Mouse (Mus musculus) left cerebral cortex, postnatal 25 days (tissue): Measurements from ENCODE around the gene Dapk3. TPM values are rescaled to one million over a fixed set of nuclear protein-coding genes. Genes with fewer than 3 reads are reported as not detected.
"Not testable (repeated sequence)": the region's sequence is repeated elsewhere in the genome, so short reads cannot be mapped to it uniquely, and the experiment has no call there.

ENCODE experiments used
- DNase-seq, 2 experiments: peaks; one replicate each; pipeline ENCODE4 v3.0.0; 2022; ENCODE audit warnings: low spot score in 2 of 2, mixed read lengths in 1 of 2
- intact Hi-C: fragments of 180-260 bp; cut with DNase I; formaldehyde crosslinking; loops from one replicate; pipeline ENCODE4 v1.15.1; 2025
- total RNA-seq, 2 experiments: library from RNA; stranded (reverse); gene quantifications; 2 replicates each; pipeline ENCODE4 v1.2.3; 2021

The Dapk3 gene
- total RNA-seq, 2 experiments from 2014 or later = 71.3 to 77.7 TPM

DNA sequence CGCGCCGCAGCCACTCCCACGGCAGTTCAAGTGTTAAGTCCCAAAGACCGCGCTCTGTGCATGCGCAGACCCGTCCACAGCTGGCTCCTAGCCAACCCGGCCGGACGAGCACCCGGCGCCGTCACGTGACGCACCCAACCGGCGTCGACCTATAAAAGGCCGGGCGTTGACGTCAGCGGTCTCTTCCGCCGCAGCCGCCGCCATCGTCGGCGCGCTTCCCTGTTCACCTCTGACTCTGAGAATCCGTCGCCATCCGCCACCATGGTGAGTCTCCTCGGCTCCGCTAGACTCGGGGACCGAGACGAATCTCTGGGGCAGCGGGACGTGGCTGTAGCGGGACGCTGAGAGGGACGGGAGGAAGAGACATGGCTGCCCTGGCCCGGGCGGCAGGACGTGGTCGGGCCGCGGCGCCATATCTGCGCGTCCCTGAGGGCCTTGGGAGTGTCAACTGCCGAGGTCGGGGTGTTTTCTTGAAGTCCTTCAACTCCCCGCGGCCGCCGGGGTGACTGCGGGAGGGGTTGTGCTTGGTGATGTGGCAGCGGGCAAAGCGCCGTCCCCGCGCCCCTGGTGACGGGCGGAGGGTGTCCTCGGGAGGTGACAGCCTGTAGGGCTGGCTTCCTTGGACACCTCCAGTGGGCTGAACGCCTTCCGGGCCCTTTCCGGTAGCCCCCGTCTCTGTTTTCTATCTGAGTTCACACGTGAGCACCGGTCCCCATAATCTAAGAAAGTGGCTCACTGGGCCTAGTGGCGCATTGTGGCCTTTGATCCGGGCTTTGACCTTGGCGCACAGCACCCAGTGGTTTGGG is 6.1 kb upstream of the Dapk3 start, which contains the start of gene Eef2:
Gene Eef2 (plus strand): TSS at position 166 of the 806 bp plus-strand sequence.
- DNase-seq = peak; percentile 98 to 100
- intact Hi-C loops = loop anchor here (2.0 kb wide), 1 partner anchor 40 kb away; no protein-coding TSS in a partner anchor

DNA sequence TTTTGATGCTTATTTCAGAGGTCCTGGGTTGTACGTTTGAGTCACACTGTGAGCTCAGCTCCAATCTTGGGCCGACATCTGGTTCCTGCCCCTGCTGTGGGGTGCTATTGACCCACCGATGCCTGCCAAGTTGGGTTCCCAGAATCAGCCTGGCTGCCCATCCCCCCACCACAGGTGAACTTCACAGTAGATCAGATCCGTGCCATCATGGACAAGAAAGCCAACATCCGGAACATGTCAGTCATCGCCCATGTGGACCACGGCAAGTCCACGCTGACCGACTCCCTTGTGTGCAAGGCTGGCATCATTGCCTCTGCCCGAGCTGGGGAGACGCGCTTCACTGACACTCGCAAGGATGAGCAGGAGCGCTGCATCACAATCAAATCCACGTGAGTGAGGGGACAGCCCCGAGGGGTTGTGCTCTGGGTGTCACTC is 5.3 kb upstream of the Dapk3 start:
- intact Hi-C loops = loop anchor here (2.0 kb wide), 1 partner anchor 41 kb away; no protein-coding TSS in a partner anchor
- DNase-seq = peak in 1 of 2 experiments; percentile 37

DNA sequence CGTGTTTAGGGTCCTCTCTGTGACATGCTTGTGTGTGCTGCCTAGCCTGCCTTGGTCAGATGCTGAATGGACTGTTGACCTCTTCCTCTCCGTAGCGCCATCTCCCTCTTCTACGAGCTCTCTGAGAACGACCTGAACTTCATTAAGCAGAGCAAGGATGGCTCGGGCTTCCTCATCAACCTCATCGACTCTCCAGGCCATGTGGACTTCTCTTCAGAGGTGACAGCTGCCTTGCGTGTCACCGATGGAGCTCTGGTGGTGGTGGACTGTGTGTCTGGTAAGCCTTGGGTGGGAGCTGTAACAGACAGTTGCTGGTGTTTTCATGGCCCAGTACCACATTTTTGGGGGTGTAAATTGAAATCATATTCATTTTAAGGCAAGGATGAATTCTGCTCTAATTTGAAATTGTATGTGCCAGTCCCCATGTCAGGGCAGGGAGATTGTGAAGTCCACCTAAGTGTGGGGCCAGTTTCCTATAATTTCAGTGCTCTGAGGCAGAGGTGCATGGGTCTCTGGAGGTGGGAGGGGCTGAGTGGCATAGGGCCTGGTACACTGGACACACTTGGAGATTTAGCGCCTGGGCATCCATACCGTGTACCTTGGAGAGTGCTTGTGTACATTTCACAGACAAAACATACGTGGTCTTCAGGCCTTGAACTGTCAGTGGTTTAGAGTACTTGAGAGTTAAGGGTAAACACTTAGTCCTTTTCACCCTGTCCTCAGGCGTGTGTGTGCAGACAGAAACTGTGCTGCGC is 4.7 kb upstream of the Dapk3 start:
- intact Hi-C loops = loop anchor here (2.0 kb wide), 1 partner anchor 41 kb away; no protein-coding TSS in a partner anchor

DNA sequence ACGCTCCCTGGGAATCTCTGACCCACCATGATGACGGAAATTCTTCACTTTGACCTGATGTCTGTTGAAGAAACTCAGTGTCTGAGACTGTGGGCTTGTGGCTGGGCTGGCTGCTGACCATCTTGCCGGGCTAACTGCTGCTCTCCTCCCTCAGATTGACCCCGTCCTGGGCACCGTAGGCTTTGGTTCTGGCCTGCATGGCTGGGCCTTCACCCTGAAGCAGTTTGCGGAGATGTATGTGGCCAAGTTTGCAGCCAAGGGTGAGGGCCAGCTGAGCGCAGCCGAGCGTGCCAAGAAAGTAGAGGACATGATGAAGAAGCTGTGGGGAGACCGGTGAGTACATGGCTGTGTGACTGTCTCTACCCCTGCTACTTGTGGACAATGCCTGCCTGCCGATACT is 3.9 kb upstream of the Dapk3 start:
- no peak for DNase-seq
- intact Hi-C loops = no loop called here

More for the DNA sequence above, 4.7 kb upstream of the Dapk3 start:
- no peak for DNase-seq

DNA sequence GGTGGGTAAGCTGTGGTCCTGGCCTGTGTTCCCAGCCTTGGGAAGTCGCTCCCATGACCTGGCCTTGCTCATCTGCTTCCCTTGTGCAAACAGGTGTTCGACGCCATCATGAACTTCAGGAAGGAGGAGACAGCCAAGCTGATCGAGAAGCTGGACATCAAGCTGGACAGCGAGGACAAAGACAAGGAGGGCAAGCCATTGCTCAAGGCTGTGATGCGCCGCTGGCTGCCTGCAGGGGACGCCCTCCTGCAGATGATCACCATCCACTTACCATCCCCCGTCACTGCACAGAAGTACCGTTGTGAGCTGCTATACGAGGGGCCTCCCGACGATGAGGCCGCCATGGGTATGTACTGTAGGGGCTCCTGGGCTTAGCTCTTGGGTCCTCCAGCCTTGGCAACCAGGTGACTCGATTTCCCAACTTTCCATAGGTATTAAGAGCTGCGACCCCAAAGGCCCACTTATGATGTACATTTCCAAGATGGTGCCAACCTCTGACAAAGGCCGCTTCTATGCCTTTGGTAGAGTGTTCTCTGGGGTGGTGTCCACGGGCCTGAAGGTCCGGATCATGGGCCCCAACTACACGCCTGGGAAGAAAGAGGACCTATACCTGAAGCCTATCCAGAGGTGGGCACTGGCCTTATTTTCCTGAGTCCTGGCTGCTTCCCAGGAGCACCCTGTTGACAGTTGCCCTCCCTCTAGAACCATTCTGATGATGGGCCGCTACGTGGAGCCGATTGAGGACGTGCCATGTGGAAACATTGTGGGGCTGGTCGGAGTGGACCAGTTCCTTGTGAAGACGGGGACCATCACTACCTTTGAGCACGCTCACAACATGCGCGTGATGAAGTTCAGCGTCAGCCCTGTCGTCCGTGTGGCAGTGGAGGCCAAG is 3.1 kb upstream of the Dapk3 start:
- intact Hi-C loops = no loop called here
- DNase-seq = no peak

DNA sequence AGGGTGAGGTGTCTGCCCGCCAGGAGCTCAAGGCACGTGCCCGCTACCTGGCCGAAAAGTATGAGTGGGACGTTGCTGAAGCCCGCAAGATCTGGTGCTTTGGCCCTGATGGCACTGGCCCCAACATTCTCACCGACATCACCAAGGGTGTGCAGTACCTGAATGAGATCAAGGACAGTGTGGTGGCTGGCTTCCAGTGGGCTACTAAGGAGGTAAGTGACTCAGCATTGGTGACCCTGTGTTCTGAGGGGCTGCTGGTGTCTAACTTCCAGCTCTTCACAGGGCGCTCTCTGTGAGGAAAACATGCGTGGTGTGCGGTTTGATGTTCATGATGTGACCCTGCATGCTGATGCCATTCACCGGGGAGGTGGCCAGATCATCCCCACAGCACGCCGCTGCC is 1.9 kb upstream of the Dapk3 start:
- no peak for DNase-seq
- intact Hi-C loops = no loop called here

DNA sequence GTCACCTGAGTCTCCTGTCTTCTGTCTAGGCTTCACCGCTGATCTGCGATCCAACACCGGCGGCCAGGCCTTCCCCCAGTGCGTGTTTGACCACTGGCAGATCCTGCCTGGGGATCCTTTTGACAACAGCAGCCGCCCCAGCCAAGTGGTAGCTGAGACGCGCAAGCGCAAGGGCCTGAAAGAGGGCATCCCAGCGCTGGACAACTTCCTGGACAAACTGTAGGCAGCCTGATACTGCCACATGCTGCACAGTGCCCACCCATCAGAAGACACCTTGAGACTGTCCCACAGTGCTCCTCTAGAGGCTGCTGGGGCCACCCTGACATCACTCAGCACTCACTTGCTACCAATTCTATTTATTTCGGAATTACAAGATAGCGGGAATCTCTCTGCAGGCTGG is 945 bp upstream of the Dapk3 start:
- intact Hi-C loops = not testable (repeated sequence)

DNA sequence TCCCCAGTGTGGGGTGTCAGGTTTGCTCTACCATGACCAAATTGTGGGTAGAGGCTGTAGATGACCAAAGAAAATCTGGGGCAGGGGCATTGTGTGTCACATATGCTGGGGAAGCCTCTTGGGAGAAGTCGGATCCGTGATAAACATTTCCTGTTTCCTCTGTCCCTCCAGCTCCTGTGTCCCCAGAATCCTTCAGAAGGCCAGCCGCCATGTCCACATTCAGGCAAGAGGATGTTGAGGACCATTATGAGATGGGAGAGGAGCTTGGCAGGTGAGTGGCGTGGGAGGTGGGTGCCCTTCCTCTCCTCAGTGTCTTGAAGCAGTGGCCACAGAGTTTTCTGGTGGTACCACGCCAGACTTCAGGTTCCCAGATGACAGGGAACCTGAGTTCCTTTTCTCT is 1.0 kb downstream of the Dapk3 start, which contains the start of gene 4930442H23Rik:
Gene 4930442H23Rik (minus strand): TSS at position 45 of the 400 bp plus-strand sequence.
- no peak for DNase-seq
- intact Hi-C loops = no loop called here

More for the DNA sequence above, 945 bp upstream of the Dapk3 start:
- not testable (repeated sequence) for DNase-seq

DNA sequence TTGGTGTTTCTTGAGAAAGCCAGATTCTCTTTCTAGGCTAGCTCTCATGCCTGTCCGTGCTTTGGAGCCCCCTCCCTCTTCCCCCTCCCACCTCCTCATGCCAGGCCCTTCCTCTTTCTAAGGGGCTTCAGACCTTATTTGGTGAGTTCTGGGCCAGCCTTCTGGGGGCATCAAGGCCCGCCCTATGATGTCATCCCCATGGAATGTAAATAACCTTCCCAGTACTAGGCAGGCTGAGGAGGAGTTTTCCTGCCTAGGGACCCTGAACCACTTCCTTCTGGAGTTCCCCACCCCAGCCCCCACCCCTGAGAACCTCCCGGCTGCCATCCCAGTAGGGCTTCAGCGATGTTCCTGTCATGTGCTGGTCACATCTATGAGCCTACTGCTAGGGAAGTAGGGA is 2.0 kb downstream of the Dapk3 start:
- no peak for DNase-seq
- intact Hi-C loops = no loop called here

DNA sequence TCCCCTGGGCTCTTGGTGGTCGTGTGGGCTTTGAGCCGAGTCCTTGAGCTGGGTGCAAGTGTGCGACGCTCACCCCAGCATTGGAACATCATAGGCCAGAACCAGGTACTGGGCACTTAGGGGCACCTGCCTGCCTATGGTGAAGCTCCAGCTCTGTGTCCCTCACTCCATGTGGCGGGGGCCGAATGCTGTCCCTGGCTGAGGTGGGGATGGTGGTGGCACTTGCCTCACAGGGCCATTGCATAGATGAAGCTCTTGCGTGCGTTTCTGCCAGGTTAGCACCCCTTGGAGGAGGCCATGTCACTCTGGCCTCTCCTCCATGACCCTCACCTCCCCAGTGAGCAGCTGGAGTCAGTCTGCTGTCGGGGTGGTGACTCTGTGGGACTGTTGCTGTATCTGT is 4.4 kb downstream of the Dapk3 start:
- DNase-seq = no peak
- intact Hi-C loops = no loop called here

DNA sequence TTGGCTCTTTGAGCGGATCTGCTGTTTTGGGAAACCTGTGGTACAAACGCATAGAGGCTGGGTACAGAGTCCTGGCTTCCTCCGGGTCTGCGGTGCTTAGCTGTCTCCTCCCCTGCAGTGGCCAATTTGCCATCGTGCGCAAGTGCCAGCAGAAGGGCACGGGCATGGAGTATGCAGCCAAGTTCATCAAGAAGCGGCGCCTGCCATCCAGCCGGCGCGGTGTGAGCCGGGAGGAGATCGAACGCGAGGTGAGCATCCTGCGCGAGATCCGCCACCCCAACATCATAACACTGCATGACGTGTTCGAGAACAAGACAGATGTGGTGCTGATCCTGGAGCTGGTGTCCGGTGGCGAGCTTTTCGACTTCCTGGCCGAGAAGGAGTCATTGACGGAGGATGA is 7.0 kb downstream of the Dapk3 start:
- intact Hi-C loops = loop anchor here (10.0 kb wide), 1 partner anchor 265 kb away; the partner anchor contains the start of gene Nfic
- DNase-seq = no peak

DNA sequence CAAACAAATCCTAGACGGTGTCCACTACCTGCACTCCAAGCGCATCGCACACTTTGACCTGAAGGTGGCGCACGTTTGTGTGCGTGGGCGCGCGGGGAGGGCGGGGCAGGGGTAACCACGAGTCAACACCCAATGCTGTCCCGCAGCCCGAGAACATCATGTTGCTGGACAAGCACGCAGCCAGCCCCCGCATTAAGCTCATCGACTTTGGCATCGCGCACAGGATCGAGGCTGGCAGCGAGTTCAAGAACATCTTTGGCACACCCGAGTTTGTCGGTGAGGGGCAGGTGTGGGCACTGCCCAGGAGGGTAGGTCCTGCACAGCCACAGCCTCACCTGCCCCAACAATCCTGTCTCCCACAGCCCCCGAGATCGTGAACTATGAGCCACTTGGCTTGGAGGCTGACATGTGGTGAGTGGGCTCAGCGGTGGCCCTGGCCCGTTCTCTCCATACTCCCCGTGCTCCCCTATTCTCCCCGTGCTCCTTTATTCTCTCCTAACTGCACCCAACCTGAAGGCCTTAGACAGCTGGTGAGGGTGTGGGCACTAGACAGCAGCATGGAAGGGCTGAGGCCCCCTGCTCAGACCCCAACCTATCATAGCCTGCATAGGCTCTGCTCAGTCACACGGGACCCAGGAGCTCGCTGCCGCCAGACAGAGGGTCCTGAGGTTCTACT is 7.6 kb downstream of the Dapk3 start:
- intact Hi-C loops = loop anchor here (10.0 kb wide), 1 partner anchor 264 kb away; the partner anchor contains the start of gene Nfic
- no peak for DNase-seq

DNA sequence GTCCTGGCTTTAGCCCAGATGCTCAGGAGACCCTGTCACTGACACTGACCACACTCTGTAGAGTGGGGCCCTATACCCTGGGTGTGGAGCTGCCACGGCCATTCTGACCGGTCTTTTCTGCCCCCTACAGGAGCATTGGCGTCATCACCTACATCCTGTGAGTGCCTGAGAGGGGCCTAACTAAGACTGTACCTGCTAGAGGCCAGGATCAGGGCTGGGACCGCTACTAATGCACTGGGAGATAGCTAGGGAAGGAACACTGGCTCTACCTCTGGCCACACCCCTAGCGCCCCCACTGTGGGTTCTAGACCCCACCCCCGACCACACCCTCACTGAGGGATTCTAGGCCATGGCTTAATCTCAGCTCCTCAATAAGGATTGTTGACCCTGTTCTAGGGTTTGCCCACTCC is 8.1 kb downstream of the Dapk3 start:
- intact Hi-C loops = loop anchor here (10.0 kb wide), 1 partner anchor 264 kb away; the partner anchor contains the start of gene Nfic
- DNase-seq = no peak

DNA sequence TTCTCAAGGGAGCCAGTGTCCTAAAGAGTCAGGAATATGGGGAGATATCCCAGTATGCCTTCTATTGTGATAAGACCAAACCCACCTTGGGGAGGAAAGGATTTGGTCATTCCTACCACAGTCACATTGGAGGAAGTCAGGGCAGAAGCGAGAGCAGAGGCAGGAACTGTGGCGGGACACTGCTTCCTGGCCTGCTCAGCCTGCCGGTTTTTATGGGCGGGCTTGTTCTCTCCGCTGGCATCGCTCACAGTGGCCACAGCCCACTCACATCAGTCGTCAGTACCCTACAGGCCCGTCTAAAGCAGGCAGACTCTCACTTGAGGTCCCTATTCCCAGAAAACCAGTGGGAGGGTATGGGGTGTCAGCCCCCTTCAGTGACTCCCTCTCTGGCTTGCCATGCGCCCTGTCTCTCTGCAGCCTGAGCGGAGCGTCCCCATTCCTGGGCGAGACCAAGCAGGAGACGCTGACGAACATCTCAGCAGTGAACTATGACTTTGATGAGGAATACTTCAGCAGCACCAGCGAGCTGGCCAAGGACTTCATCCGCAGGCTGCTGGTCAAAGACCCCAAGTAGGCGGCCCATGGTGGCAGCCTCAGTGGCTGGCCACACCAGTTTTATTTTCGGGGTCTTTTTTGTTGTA is 8.7 kb downstream of the Dapk3 start:
- no peak for DNase-seq
- intact Hi-C loops = loop anchor here (10.0 kb wide), 1 partner anchor 263 kb away; the partner anchor contains the start of gene Nfic

DNA sequence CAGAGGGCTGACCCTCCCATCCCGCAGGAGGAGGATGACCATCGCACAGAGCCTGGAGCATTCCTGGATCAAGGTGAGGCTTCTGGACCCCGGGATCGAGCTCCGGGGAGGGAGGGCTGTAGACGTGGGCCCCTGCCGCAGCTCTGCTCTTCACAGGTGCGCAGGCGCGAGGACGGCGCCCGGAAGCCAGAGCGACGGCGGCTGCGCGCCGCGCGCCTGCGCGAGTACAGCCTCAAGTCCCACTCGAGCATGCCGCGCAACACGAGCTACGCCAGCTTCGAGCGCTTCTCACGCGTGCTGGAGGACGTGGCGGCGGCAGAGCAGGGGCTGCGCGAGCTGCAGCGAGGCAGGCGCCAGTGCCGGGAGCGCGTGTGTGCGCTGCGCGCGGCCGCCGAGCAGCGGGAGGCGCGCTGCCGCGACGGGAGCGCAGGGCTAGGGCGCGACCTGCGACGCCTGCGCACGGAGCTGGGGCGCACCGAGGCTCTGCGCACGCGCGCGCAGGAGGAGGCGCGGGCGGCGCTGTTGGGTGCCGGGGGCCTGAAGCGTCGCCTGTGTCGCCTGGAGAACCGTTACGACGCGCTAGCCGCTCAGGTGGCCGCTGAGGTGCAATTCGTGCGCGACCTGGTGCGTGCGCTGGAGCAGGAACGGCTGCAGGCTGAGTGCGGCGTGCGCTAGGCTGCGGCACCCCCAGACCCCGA is 9.6 kb downstream of the Dapk3 start:
- peak; percentile 92 to 94 for DNase-seq
- intact Hi-C loops = loop anchor here (10.0 kb wide), 1 partner anchor 262 kb away; the partner anchor contains the start of gene Nfic

DNA sequence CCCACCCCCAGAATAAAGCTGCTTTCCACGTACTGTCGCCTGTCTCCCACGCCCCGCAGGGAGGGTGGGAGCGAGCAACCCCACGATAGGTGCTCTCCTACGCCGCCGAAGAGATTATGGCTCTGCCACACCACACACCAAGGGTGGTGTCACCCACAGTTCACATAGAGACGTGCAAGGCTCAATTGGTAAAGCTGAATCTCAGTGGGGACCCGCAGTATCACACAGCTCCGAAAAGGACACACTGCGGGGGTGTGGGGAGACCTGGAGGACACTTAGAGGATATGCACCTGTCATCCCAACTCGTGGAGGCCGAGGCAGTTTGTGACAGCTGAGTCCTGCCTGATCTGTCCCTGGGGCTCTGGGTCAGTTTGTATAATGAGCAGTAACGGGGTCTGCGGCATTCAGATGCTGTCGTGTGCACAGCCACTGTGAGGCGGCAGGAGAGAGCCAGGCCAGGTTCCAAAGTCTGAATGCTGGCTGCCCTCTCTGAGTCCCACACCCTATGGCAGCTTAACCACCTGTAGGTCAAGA is 10.2 kb downstream of the Dapk3 start:
- intact Hi-C loops = loop anchor here (10.0 kb wide), 1 partner anchor 262 kb away; the partner anchor contains the start of gene Nfic

More for the DNA sequence above, 10.2 kb downstream of the Dapk3 start:
- peak in 1 of 2 experiments; percentile 46 for DNase-seq
